Mouse (Mus musculus): ENCODE measurements around the gene Cog2.
A peak's percentile ranks its signal among the peaks of the same experiment; 100 is the strongest.

Cog2 gene

DNA sequence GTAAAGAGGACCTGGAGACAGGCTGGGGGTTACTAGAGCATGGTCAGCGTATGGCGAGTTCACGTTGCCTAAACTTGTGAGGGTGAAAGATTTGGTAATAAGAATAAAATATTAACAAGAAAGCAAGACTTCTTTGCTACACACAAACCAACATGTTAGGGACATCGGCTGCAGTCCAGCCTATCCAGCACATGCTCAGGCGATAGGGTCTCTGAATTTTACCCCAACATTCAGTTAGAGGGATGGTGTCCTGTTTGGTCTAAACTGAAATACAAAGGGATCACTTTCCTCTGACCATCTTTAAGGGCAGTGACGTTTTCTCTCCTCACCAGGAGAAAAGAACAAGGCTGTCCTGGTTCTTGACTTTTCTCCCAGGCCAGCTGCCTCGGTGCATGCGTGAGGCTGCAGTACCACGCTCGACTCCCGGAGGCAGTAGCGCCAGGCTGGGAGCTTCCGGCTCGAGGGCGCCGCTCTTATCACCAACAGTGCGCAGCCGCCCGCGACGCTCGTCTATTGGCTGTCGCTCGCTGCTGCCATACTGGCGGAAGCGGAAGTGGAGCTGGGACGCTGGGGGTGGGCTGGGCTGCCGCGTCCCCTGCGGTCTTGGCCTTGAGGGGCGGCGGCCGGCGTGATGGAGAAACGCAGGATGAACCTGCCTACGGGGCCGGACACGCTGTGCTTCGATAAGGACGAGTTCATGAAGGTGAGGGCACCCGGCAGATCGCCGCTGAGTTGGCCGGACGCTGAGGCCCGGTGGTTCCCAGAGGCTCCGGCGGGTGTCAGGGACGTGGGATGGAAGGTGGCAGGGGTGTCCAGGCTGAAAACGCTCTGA lies at the start of gene Cog2:
TSS of gene Cog2 (plus strand) at position 519 of the 832 bp plus-strand sequence.
- peak; percentile 93 for DNase-seq

DNA sequence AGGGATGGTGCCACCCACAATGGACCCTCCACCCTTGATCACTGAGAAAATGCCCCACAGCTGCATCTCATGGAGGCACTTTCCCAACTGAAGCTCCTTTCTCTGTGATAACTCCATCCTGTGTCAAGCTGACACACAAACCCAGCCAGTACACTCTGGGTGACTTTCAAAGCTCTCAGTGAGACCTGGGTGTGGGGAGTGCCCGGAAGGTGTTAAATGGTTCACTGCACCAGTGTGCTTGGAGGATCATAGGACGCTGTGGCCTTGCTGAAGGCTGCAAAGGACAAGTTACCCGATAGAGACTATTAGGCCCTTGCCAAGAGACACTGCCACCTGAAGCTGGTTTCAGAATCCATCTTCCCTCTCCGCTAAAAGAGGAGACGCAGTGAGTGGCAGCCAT lies 44.9 kb upstream of the Cog2 start:
- DNase-seq = no peak

DNA sequence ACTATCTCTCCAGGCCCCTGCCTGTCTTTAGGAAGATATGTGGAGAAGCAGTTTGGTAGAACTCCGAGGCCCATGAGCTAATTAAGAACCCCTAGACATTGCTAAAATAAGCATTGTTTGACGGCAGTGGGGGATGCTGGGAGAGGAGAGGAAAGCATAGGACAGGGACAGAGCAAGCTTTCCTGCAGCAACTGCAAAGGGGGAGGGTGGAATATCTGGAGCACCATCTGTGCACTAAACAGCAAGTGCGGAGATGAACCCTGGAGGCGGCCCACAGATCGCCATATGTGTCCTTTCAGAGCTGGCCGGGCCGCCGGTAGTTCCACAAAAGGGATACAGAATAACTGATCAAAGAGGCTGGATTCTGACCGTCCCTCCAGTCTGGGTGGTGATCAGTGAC lies 43.9 kb upstream of the Cog2 start:
- no peak for DNase-seq

DNA sequence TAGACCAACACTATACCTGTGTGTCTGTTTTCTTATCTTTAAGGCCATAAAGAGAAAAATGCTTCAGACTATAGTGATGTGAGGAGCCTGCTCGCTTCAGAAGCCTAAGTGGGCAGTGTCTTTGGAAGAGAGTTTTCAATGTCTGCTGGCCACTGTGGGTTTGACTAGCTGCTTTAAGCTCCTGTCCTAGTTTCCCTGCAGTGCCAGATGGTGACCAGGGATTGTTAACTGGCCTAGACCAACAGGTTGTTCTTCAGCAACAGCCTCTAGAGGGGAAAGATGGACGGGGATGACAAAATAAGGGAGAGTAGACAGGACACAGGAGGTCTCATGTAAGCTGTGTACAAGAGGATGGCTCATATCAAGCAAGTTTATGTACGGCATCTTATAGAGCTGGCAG lies 41.3 kb upstream of the Cog2 start:
- no peak for DNase-seq

DNA sequence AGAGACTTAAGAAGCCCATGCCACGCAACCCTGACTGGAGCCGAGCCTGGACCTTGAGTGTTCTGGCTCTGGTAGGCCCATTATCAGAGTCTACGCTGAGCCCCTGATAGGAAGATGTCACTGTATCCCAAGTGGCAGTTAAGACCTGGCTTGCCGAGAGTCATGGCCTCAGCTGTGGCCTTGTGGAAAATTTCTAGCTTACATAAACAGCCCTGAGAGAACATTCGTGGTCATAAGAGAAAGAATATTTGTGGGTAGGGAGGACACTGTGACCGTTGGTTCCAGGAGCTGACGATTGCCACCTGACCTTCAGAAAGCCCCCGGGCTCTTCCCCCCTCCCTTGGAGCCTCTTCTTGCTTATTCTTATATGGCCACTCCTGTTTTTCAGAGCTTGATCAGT lies 40.2 kb upstream of the Cog2 start:
- no peak for DNase-seq

DNA sequence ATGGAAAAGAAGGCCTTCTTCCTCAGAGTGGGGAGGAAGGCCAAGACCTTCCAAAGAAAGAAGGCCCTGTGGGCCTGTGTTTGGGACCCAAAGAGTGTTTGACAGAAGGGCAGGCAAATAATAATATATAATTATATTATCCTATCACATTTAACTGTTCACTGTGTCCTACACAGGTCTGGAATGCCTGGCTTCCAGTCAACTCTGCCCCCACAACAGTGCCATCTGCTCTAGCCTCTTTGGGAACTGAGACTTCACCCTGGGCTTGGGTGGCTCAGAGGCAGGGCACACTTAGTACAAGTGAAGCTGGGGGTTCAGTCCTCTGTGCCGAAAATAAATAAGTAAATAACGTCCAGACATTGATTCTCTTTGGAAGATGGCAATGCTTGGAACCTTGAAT lies 37.8 kb upstream of the Cog2 start:
- no peak for DNase-seq

DNA sequence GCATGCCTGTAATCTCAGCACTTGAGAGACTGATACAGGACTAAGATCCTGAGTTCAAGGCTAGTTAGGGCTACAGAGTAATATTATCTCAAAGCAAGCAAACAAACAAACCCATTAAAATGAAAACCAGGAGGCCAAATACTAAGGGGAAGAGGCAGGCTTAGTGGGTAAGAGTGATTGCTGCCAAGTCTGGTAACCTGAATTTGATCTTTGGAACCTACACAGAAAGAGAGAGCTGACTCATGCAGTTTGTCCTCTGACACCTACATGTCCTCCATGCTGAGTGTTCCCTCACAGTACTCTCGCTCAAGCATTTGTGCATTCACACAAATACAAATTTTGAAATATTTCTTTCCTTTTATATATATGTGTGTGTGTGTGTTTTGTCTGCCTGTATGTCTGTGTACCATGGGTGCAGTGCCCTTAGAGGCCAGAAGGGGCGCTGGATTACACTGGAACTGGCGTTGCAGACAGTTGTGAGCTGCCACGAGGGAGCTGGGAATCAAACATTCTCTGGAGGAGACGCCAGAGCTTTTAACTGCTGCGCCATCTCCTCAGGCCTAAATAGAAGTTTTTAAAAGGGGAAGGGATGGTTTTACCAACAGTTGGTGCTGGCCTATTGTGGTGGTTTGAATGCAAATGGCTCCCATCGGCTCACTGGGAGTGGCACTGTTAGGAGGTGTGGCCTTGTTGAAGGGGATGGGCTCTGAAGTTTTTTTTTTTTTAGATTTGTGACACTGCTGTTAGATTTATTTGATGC lies 37.0 kb upstream of the Cog2 start:
- DNase-seq = peak; percentile 14

DNA sequence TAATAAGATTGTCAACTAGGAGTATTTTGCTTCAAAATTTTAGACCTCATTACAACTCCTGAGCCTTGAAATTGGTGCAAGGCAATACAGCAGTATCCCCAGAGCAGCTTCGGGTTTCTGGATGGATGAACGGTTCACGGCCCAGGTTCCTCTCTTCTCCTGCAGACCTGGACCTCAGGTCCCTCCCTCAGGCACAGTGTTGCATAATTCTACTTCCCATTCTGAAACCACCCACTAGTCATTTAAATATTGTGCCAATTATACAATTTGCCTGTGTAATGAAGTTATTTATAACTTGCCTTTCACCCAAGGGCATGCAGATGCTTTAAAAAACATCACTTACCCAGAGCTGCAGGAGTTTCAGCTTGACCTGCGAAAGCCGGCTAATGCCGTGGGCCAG lies 31.3 kb upstream of the Cog2 start:
- no peak for DNase-seq

DNA sequence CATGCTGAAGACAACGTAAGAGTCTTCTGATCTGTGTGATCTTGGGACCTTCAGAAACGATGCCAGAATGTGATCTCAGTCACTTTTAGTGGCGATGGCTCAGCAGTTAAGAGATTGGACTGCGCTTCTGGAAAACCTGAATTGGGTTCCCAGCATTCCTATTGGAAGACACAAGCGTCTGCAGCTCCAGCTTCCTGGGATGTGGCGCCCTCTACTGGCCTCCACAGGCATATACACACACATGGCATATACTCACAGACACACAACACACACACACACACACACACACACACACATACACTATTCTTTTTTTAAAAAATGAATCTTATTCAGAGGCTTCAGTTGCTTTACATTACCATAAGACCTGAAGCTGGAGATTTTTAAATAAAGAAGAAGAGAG lies 30.8 kb upstream of the Cog2 start:
- no peak for DNase-seq

DNA sequence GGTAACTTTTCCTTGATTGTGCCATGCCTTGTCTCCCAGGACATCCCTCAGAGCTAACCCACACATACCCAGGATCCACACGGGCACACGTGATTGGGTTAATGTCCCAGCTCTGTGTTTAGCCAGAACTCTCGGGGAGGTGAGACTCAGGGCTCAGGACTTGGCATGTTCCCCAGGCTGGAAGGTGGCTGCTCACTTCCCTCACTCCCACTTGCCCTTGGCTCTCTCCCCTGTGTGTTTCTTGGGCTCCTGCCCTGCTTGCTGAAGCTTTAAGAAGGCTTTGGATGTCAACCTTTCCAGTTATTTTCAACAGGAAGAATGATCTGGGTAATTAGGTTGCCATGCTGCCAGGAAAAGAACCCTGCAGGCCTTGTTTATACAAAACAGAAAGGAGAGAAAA lies 26.2 kb upstream of the Cog2 start:
- DNase-seq = no peak

DNA sequence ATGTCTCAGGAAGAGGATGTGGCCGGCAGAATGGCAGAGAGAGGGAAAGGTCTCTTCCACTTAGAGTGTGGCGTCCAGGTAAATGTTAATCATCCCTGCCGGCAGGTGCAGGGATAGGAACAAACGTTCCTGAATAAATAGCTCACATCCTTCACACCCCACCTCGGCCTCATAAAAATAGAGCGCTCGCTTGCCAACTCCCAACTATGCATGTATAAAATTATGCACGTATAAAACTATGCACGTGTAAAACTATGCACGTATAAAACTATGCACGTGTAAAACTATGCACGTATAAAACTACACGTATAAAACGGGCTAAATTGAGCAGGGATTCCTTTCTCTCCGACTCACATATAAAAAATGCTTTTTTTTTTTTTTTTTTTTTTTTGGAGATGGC lies 25.6 kb upstream of the Cog2 start:
- DNase-seq = no peak

DNA sequence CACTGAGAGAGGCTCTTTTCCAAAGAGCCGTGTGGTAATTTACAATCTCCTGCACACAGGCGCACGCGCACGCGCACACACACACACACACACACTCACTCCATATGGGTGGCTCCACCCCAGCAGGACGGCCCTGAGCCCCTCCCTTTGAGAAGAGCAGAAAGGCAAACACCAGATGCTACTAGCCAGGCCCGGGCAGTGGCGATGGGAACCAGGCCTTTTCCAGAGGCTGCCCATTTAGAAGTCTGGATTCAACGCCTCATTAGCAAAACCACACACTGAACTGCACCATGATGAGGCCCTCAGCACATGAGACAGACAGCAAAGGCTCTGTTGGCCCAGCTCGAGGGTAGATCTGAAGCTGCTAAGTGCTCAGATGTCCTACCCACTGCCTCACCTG lies 24.9 kb upstream of the Cog2 start:
- DNase-seq = no peak

DNA sequence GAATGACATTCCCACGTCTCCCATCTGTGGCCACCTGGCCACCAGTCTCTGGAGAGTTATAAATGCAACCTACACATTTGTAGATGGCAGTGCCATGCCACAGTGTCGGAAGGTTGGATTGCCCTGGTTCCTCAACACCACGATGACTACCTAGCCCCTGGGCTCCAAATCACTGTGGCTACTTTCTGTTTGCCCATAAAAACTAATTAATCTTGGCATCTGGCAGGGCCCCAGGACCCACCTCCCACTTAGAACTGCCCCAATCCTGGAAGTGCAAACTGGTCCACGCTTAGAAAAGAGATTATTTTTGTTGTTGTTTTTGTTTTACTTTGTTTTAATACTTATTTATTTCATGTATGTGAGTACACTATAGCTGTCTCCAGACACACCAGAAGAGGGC lies 24.3 kb upstream of the Cog2 start:
- DNase-seq = no peak

DNA sequence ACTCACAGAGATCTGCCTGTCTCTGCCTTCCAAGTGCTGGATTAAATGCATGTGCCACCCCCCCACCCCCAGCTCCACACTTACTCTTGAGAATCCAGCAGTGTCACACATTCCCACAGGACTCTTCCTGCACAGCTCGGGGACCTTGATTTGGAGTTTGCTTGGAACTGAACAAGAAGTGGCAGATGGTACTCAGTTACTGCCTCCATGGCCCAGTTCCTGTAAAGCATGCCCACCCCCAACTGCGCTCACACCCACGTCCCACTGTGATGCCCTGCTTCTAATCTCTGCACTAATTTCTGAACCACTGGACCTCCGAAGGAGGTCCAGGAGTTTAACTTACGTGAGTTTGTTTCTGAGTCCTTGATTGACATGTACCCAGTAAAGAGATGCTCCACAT lies 23.7 kb upstream of the Cog2 start:
- DNase-seq = no peak

DNA sequence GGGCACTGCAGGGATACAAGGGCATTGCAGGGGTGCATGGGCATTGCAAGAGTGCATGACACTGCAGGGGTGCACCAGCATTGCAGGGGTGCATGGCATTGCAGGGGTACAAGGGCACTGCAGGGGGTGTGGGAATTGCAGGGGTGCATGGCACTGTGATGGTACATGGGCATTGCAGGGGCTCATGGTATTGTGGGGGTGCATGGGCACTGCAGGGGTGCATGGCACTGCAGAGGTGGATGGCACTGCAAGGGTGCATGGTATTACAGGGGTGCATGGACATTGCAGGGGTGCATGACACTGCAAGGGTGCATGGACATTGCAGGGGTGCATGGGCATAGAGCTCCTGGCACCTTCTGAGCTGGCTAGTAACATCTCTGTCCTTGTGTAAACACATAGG lies 22.2 kb upstream of the Cog2 start:
- DNase-seq = no peak

DNA sequence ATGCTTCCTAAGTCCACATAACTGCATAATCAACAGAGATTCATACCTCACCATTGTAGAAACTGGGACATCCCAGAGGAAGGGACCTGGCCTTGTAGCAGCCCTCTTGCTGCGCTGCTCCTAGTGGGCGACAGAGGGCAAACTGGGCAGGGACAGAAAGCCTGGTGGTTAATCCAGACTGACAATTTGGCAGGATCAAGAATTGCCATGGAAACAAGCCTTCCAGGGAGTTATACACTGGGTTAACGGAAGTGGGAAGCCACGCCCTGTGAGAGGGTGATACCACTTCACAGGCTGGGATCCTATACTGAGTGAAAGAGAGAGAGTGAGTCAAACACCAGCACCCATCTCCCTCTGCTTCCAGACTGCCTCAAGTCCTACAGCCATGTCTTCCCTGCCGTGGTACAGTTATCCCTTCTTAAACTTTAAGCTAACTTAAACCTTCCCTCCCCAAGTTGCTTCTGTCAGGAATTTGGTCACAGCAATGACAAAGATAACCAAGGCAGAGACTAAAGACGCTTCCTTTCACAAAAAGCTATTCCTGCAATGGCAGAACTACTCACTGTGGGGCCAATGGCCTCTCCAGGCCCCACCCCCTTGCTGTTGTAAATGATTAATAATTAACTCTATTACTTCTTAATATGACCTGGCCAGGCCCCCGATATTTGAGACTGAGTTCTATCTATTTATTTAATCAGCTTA lies 21.2 kb upstream of the Cog2 start:
- no peak for DNase-seq

DNA sequence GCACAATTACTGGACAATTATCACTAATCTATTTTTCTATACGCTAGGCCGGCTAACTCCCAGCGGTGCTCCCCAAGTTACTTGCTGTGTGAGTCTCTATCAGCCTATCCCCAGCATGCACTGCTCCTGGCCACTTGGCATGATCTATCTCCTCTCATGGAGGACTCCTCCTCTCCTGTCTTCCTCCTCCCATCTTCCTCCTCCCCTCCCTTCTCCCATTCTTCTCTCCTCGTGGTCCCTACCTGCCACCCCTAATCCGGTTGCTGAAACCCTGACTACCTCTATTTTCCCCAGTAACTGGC lies 20.7 kb upstream of the Cog2 start:
- DNase-seq = no peak

DNA sequence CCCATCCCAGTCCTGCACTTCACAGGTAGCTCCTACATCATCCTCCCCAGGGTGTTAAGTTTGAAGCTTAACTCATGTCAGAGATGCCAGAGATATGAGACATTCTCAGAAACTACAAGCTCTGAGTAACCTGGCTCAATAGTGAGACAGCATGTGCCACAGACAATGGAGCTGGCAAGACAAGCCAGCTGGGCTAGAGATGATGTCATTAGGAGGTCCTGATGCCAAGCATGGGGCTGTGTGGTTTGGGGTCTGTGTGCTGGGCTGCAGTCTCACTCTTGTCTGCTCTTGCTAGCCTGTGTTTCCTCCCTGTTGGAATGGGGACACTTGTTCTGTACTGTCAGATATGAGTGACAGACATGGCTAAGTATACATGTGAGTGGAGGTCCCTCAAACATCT lies 14.9 kb upstream of the Cog2 start:
- DNase-seq = no peak

DNA sequence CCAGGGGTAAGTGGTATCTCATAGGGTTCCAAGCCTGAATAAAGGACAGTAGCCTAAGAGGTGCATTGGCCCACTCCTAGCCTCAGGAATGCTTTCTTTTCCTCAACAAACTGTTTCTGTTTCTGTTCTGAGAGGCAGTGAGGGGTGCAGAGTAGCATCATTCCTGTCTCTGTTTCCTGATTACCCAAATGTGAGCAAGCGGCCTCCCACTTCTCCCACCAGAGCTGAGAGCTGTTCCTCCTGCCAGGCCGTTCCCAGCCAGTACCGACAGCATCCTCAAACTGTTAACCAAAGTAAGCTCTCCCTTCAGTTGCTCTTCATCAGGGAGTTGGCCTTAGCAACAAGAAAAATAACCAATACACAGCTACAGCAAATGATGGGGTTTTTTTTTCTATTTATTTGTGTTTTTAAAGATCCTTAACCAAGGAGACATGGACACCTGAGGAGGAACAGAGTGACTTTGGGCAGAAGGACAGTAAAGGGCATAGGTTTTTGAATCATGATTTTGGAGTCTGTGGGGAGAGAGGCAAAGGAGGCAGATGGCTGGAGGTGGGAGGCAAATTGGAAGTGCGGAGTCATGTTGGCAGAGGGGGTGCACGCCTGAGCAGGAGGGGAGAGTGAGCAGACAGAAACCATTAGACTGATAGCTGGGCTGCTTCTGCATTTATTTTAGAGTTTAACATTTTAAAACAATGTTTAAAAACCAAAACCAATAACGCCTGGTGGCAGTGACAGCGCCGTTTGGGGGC lies 12.8 kb upstream of the Cog2 start:
- no peak for DNase-seq

DNA sequence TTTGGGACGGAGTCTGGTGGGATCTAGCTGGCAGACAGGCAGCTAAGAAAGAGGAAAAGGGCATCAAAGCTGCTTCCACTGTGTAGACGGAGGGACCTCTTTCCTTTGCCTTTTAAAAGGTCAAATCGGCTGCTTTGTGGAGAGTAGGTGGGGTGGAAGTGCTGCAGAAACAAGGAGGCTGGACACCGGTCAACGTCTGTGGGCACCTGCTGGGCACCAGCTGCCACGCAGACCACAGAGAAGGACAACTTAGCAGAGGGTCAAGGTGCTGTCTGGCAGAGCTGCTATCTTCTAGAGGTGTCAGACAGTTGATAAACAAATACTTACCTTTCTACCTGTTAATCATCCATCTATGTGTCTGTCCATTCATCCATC lies 12.3 kb upstream of the Cog2 start:
- DNase-seq = no peak

DNA sequence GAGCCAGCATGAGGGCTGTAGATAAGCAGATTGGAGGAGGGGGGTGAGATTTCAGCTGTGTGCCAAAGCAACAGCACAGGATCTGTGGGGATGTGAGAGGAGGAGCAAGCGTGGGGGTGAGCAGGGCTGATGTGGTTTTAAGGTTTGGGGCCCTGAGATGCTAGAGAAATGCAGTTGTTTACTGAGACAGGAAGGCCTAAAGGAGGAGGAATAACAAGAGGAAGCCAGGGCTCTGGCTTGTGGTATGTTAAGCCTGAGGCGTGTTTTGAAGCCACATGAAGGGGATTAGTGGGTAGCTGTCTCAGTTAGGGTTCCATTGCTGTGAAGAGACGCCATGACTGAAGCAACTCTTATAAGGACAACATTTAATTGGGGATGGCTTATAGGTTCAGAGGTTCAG lies 11.4 kb upstream of the Cog2 start:
- DNase-seq = no peak

DNA sequence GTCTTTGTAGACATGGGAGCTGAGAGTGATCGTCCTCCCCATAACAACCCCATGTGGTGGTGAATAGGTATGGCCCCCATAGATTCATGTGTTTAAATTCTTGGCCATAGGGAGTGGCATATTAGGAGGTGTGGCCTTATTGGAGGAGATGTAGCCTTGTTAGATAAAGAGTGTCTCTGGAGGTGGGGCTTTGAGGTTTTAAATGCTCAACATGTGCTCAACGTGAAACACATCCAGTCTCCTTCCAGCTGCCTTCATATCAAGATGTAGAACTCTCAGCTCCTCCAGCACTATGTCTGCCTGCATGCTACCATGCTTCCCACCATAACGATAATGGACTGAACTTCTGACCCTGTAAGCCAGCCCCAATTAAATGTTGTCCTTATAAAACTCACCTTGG lies 4.5 kb upstream of the Cog2 start:
- no peak for DNase-seq

DNA sequence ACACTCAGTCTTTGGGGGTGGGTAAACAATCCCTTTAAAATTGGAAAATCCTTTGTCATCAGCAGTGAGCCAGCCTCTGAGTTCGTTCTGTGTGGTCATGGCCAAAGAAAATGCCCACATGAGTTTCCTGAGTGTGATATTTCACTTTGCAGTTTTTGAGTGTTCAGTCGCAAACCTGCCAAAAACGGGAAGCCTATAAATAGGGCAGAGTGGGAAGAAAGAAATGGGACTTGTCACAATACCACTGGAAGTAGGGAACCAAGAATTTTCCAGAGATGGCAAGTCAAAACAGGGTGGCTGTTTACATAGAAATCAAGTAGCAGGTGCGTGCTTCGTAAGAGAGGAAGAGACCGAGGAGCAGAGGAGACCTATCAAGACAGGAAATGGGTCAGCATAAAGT lies 4.0 kb upstream of the Cog2 start:
- DNase-seq = no peak

DNA sequence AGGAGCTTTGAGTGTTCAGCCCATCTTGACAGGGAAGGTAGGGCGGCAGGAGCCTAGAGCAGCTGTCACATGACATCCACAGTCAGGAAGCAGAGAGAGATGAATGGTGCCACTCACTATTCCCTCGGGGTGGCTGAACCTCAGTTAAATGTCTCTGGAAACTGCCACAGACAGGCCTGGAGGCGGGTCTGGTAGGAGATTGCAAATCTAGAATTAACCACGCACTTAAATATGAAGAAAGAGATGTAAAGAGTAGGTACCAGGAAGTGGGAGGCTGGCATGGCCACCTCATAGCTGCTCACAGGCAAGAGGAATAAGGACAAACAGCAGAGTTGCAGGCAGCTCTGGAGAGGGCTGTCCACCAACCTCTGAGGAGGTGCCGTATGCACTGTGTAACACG lies 3.4 kb upstream of the Cog2 start:
- no peak for DNase-seq
